Mouse (Mus musculus): ENCODE measurements at regions not wholly inside any gene's neighbourhood (a gene's known extent, or its start where the extent isn't known, plus 50 kb on each side); places are given as distances from the start of the nearest gene placed in this dataset.

DNA sequence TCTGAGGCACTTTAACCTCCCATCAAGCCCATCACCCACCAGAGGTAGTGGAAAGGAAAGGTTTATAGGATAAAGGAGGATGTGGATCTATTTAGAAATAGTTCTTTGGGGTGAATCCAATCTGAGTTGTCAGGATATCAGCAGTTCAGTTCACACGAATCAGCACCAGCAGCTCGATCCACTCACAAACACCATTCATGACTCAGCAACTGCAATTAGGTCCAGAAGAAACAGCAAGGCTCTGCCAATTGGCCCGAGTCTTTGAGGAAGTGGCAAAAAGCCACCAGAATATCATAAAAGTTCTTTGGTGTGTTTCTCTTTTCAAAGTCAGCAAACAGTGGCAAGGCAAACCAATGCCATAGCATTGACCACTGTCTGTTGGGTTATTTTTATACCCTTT lies 122.4 kb downstream of the Chst1 start:
- no peak for TF ChIP-seq HCFC1 (IDR thresholded peaks at IDR 0.05; ENCODE audit: borderline replicate concordance, insufficient read depth, low read length)
- TF ChIP-seq CHD2 (IDR thresholded peaks at IDR 0.05; ENCODE audit: low read depth, low read length) = no peak
- no peak for TF ChIP-seq ZNF384 (IDR thresholded peaks at IDR 0.05; ENCODE audit: low read depth, low read length)
- TF ChIP-seq MAFK (IDR thresholded peaks at IDR 0.05; ENCODE audit: insufficient read depth, low read depth, low read length) = no peak

Measured in ES-E14 (cell line).